In genomic region chr9:56129951-56130350, GRCm38 (mm10) we compare ENCODE assay signal across 20 mouse cellular contexts. TPM values are rescaled to one million over a fixed set of nuclear protein-coding genes. Genes with fewer than 3 reads are reported as not detected.
DNase-seq lines count a peak whose midpoint lies in the region; ATAC-seq and TF ChIP-seq lines count a peak whose summit lies in the region.
"Had no signal": no experiment of that assay in that cellular context is flagged by ENCODE, and none has a peak within 500 bp of the region (broad histone marks: within the 10 kb centered on the region; RNA-seq: fewer than 3 reads in every experiment).

No protein-coding gene starts in this region.

- H3K9ac ChIP-seq in heart, postnatal 0 days (replicated peaks; ENCODE audit: low read depth, low read length), result no peak overlapping the region
- H3K9ac ChIP-seq in heart, embryonic 11.5 days (ENCODE audit: low read depth, low read length), result no peak overlapping the region
- H3K9ac ChIP-seq: forebrain, embryonic 13.5 days; forebrain, postnatal 0 days; hindbrain, embryonic 15.5 days had no signal

- no peaks in the 10 kb centered on the region for H3K9me3 ChIP-seq in heart, postnatal 0 days (replicated peaks; ENCODE audit: control insufficient read depth, low read length)
- no peaks in the 10 kb centered on the region for H3K9me3 ChIP-seq in heart, embryonic 11.5 days (replicated peaks; ENCODE audit: control insufficient read depth, low read length)
- H3K9me3 ChIP-seq: embryonic facial prominence, embryonic 10.5 days; forebrain, embryonic 13.5 days; hindbrain, embryonic 15.5 days had no signal

- ATAC-seq in heart, postnatal 0 days (ENCODE audit: insufficient read depth, low read depth), result no peak
- no peak for ATAC-seq in heart, embryonic 11.5 days (replicated peaks; ENCODE audit: insufficient number of reproducible peaks, low FRiP score, low TSS enrichment)
- ATAC-seq: activated CD4-positive, CD25-positive, alpha-beta regulatory T cell, adult 4 months; forebrain, embryonic 13.5 days; forebrain, postnatal 0 days; intestine, embryonic 16.5 days; Patski had no signal

- no peak overlapping the region for H3K4me3 ChIP-seq in heart, postnatal 0 days (ENCODE audit: low read depth, low read length)
- no peak overlapping the region for H3K4me3 ChIP-seq in heart, embryonic 11.5 days (ENCODE audit: low read depth, low read length)
- H3K4me3 ChIP-seq: embryonic facial prominence, embryonic 10.5 days; forebrain, embryonic 13.5 days; hindbrain, embryonic 15.5 days had no signal

- WGBS in heart, postnatal 0 days, result 88% methylated on average over 3 of the region's 3 CpGs
- 88% methylated on average over 3 of the region's 3 CpGs for WGBS in heart, embryonic 11.5 days (ENCODE audit: insufficient replicate concordance)

- H3K4me2 ChIP-seq in heart, postnatal 0 days (ENCODE audit: low read depth, low read length), result no peak overlapping the region
- no peak overlapping the region for H3K4me2 ChIP-seq in heart, embryonic 11.5 days
- H3K4me2 ChIP-seq: forebrain, embryonic 13.5 days; hindbrain, embryonic 15.5 days had no signal

- H3K27ac ChIP-seq in heart, postnatal 0 days (ENCODE audit: low read depth), result peak overlapping the region; percentile 6; the same call in 1 of the 2 replicates
- no peak overlapping the region for H3K27ac ChIP-seq in heart, embryonic 11.5 days (ENCODE audit: low read depth, low read length)
- H3K27ac ChIP-seq: embryonic facial prominence, embryonic 10.5 days; forebrain, embryonic 13.5 days had no signal

- peak; percentile 90 for DNase-seq in heart, adult 11 months
- DNase-seq in heart, postnatal 25 days (ENCODE audit: low spot score), result no peak
- no peak for DNase-seq in heart, postnatal 0 days (ENCODE audit: low spot score)
- peak; percentile 26 to 41 for DNase-seq in kidney, postnatal 36 days
- DNase-seq in kidney, adult 11 months, result no peak
- peak; percentile 17 for DNase-seq in urinary bladder, adult 2 months (ENCODE audit: low spot score)
- no peak for DNase-seq in urinary bladder, postnatal 36 days (ENCODE audit: low spot score in 2 of 2)
- DNase-seq: adrenal gland, postnatal 14 days; cerebellum, adult 11-12 months; cerebellum, adult 9-10 months; forebrain, postnatal 0 days; gastrocnemius, postnatal 25 days had no signal

- no peak for TF ChIP-seq EP300 in heart, postnatal 0 days (IDR thresholded peaks at IDR 0.05; ENCODE audit: low read depth)

- H3K4me1 ChIP-seq in heart, postnatal 0 days (ENCODE audit: control insufficient read depth, insufficient read depth), result peaks cover 39% of the 10 kb centered on the region
- peaks cover 33% of the 10 kb centered on the region for H3K4me1 ChIP-seq in heart, embryonic 11.5 days (ENCODE audit: control insufficient read depth, insufficient read depth, low read length)
- H3K4me1 ChIP-seq: forebrain, embryonic 13.5 days had no signal

- TF ChIP-seq CTCF in heart, postnatal 0 days (IDR thresholded peaks at IDR 0.05; ENCODE audit: low read depth), result no peak

- intact Hi-C loops in heart, postnatal 25 days (cut with DNase I), result no loop called here

- peaks cover 46% of the 10 kb centered on the region for H3K36me3 ChIP-seq in heart, postnatal 0 days (replicated peaks; ENCODE audit: control insufficient read depth, insufficient read depth, low read length)
- peaks cover 8% of the 10 kb centered on the region for H3K36me3 ChIP-seq in heart, embryonic 11.5 days (ENCODE audit: control insufficient read depth, insufficient read depth, low read length)

- no peaks in the 10 kb centered on the region for H3K27me3 ChIP-seq in heart, postnatal 0 days (ENCODE audit: control insufficient read depth, insufficient read depth, low read length)
- no peaks in the 10 kb centered on the region for H3K27me3 ChIP-seq in heart, embryonic 11.5 days (ENCODE audit: control insufficient read depth, insufficient read depth, low read length)
- H3K27me3 ChIP-seq: CH12.LX; forebrain, embryonic 13.5 days; hindbrain, embryonic 15.5 days; Patski had no signal

RNA-seq across cellular contexts. Expression of gene Tspan3, which starts 35.3 kb away (rescaled TPM):
- total RNA-seq in heart, postnatal 25 days (2021), result 100 to 1,000 TPM; 184 to 203 TPM
- total RNA-seq in heart, postnatal 0 days (2014; rRNA removed; ENCODE audit: low replicate concordance), result 384 and 402 TPM in 2 replicates
- polyA plus RNA-seq in heart, postnatal 0 days (2015; fragmentation: Nextera tagmentation; extraction: Ambion mirVana), result 460 and 461 TPM in 2 replicates
- 381 and 423 TPM in 2 replicates for polyA plus RNA-seq in heart, embryonic 11.5 days (2014; fragmentation: Nextera tagmentation; extraction: Ambion mirVana)
- 153 and 172 TPM in 2 replicates for polyA plus RNA-seq in urinary bladder, adult 2 months (2012; rRNA removed)

RNA-seq across cellular contexts. Expression of gene Pstpip1, which starts 40.2 kb away (rescaled TPM):
- total RNA-seq in heart, postnatal 25 days (2021), result 1 to 10 TPM in 1 of 2 experiments, under 1 TPM in 1; 0.83 to 1.8 TPM
- 2.9 and 3.5 TPM in 2 replicates for total RNA-seq in heart, postnatal 0 days (2014; rRNA removed; ENCODE audit: low replicate concordance)
- polyA plus RNA-seq in heart, postnatal 0 days (2015; fragmentation: Nextera tagmentation; extraction: Ambion mirVana), result 1.1 and 1.4 TPM in 2 replicates
- 0.27 and 0.39 TPM in 2 replicates for polyA plus RNA-seq in heart, embryonic 11.5 days (2014; fragmentation: Nextera tagmentation; extraction: Ambion mirVana)
- 7.7 and 8.4 TPM in 2 replicates for polyA plus RNA-seq in urinary bladder, adult 2 months (2012; rRNA removed)

Comparison
In these comparisons a context has a peak if more than half of its experiments do, and no peak if none do; other contexts are left out.
1. DNase-seq: peak in heart, adult 11 months (single experiment), kidney, postnatal 36 days (2 of 2) and urinary bladder, adult 2 months (single experiment); none in heart, postnatal 25 days (single experiment), heart, postnatal 0 days (single experiment), kidney, adult 11 months (single experiment) and urinary bladder, postnatal 36 days (0 of 2).